Mouse (Mus musculus) adipocyte (in vitro differentiated cells): ENCODE measurements around the gene Echdc1.
A peak's percentile ranks its signal among the peaks of the same experiment; 100 is the strongest.
"Not testable (repeated sequence)": the region's sequence is repeated elsewhere in the genome, so short reads cannot be mapped to it uniquely, and the experiment has no call there.

Experiments
- DNase-seq: peaks from one replicate; pipeline ENCODE4 v3.0.0-alpha.2; 2016; ENCODE audit warnings: low spot score

Echdc1 gene

DNA sequence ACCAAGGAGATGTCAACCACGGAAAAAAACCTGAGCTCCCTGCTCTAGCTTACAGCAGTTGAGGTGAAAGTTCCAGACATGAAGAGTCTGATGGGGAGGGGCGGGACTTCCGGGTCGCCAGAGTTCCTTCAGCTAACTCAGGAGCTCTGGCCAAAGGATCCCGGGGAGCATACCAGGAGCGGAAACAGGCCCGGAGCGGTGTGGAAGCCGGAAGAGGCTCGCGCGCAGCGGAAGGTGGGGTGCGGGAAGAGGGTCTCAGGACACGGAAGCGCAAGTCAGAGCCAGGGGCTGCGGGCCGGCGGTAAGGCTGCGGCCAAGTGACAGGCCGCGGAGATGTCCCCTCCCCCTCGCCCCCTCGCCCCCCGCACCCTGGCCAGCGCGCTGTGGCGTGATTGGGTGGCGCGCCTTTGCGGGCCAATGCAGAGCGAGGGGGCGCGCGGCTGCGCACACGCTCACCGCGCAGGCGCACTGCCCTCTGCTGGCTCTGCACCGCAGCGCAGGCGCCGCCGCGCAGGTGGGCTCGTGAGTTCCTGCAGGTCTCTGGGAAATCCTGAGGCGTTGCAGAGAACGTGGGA, at the start of gene Echdc1:
Gene Echdc1 (plus strand): TSS at position 103 of the 575 bp plus-strand sequence.
- DNase-seq = peak; percentile 95

DNA sequence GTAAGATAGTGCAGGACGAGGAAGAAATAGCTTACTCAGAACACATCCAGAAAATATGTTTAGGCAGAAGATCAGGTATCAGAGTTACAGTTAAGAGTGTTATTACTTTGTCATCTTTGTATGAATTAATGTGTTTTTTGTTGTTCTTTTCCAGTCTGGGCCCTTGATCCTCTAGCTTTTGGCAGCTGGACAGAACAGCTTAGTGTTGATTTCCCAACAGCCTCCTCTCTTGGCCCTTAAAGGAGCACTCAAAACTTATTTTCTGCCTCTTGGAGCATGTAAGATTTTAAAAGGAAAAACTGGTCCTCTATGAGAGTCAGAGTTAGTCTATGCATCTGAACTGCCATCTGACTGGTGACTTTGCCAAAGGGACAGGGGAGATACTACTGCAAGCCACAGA, 31.2 kb upstream of the Echdc1 start:
- DNase-seq = peak; percentile 87

DNA sequence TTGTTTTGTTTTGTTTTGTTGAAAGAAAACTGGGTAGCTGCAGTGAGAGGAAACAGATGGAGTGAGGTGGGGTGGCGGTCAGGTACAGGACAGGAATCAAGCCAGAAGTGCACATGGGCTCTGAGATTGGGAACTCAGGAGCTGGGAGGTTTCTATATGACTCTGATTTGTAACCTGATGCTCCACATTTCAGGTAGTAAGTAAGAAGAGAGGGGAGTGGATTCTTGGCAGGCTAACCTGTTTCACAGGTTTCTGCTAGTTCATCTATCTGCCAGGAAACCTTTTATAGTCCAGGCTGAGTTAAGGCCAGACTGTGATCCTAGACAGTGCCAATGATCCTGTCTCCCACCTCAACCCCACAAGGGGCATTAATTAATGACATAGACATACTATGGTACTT, 27.2 kb upstream of the Echdc1 start:
- DNase-seq = no peak

DNA sequence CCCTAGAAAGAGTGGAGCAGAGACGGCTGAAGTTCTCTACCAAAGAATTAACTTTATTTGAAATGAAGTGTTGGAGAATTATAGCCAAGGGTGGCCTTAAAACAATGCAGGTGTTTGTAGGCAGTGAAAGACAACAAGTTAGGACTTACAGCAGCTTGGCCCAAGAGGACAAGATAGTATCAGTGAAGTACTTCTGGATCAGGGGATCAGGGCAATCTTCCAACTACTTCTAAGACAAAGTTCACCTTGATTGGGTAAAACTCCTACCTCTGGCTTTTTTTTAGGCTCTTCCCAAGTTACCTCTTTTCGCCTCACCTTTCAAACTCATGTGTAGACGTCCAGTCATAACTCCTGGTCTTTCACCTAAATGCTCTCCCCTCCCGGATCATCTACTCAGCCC, 10.7 kb upstream of the Echdc1 start:
- no peak for DNase-seq

DNA sequence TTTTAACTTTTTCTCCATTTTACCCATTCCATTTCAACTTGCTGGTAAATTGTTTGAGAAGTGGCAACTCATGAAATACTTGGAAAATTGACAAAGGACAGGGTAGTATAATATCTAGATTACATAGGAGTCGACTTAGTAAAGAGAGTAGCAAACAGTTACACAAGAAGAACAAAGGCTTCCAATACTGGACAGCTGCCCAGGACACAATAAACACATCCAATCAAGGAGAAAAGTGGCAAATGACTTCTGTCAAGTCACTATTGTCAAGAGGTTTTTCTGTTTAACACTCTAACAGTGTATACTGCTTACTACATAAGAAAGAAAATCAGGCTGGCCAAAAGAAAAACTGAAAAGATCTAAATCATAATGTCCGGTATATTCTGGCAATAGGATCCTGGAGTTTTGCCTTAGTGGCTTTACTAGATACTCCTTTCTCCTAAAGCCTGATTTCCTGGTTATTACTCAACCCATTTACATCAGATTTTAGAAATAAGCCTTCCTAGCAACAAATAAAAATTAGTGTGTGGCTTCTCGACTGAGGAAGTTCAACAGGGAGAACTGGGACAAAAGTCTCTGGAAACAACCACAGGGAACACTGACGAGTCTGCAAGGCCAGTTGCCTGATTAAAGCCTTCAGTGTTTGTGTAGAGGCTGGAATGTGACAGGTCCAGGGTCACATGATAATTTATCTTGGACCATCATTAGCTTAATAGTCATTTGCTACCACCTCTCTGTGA, 1.3 kb upstream of the Echdc1 start:
- DNase-seq = peak; percentile 81

DNA sequence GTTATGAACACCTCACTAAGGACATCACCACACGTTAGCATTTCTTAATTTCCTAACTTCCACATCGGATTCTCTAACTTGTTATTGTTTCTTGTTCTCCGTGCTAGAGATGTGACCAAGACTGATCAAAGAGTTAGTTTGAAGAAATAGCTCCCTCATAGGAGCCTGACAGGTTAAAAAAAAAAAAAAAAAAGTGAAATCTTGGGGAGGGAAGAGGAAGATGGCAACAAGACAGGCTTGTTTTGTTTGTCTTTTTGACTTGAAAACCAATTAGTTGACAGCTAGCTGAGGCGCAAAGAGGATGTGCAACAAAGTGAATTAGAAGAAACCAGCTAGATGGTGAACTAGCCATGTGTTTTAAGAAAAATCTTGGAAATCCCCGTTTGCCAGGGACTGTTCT, 939 bp downstream of the Echdc1 start:
- DNase-seq = peak; percentile 21

DNA sequence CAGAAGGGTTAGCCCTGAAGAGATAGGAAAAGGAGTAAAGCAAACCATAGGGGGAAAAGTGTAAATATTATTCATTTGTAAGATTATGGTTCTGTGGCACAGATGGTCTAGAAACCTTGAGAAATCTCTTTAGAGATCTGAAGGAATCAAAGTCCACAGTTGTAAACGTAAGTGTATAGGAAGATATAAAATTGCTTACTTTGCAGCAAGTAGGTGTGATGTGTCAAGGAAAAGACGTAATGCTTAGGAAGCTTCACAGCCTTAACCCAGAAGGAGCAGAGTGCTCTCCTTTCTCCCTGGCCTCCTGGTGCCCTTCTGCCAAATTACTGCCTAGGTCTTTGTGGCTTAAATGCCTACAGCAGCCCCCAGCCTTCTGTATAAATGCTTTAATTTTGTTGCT, 11.9 kb downstream of the Echdc1 start:
- DNase-seq = no peak

DNA sequence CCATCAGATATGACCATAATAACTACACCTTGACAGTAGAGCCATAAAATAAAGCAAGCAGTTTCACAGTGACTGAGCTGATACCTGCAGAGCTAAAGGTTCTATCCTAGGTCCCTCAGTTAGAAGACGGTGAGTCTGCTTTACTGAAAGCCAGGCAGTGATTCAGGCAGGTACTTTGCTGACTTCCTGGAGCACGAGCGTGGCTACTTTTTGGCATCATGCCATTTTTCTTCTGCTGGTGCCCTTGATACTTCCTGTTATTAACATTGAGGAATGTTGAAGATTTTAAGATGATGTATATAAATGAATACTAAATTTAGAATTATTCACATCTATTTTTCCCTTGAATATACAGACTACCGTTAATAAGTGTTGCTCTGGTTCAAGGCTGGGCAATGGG, 20.9 kb downstream of the Echdc1 start:
- DNase-seq = no peak

DNA sequence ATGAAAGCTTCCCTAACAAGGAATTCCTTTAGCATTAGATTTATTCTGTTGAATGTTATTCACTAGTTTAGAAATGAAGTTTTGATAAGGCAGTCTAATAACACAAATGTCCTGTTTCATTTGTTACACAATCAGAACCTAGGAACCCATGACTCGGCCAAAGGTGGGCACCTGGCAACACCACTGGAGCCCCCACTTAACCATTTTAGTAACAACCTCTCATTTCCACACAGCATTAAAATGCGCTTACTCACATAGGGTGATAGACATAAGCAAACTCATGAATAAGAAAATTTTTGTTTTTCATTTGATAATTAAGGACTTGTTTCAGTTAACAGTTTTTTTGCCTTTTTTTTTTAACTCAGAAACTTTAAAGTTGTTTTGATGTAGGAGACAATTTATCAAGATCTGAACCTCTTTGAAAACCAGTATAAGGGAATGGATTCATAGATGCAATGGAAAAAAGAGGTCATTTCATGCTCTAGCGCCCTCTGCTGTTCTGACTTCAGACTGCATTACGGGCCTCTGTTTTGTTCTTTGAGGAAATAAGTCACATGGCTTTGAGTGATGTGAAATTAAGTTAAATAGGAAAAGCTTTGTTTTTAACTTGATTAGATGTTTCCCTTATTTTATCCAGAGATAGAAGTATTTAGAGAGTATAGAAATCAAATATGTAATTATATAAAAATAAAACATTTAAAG, 25.5 kb downstream of the Echdc1 start:
- DNase-seq = peak; percentile 89

DNA sequence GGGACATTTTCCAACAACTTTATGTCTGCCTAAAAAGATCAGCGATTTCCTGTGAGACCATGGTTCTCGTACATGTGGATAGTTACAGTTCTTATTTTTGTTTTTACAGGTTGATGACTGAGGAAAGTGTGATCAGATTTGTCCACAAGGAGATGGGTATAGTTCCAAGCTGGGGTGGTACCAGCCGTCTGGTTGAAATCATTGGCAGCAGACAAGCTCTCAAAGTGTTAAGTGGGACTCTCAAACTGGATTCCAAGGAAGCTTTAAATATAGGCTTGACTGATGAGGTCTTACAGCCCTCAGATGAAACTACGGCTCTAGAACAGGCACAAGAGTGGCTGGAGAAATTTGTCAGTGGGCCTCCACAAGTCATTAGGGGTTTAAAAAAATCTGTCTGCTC, 31.3 kb downstream of the Echdc1 start:
- DNase-seq = no peak

DNA sequence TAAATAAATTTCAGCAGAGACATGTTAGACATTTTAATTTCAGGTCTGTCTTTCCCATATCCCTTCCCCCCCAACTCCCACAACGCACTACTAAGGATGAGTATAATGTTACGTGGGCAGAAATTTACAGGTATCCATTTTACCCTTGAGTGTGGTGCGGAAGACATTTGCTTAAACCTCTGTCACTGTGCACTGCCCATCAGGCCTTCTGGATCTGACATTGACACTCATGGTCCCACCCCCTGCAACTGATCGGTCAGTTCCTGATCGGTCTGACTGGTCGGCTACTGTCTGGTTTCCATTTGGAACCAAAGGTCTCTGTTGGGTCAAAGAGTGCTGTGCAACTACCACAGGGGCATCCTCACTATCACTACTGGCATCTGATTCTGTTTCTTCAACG, 33.7 kb downstream of the Echdc1 start:
- no peak for DNase-seq

DNA sequence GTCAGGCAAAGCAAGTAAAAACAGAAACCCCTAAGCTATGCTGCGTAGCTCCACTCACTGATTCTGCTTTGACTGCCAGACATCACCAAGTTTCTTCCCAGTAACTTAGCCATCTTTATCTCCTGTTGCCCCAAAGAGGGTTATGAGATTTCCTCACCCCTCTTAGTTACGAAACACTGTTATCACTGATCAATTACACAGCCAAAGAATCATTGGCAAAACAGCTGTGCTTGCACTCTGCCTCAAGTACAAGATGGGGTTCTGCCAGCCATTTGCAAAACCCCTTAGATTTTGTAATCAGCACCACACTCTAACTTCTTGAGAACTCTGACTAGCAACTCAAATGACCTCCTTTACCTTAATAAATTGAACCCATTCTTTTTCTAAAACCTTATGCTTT, 38.5 kb downstream of the Echdc1 start:
- DNase-seq = peak; percentile 24

DNA sequence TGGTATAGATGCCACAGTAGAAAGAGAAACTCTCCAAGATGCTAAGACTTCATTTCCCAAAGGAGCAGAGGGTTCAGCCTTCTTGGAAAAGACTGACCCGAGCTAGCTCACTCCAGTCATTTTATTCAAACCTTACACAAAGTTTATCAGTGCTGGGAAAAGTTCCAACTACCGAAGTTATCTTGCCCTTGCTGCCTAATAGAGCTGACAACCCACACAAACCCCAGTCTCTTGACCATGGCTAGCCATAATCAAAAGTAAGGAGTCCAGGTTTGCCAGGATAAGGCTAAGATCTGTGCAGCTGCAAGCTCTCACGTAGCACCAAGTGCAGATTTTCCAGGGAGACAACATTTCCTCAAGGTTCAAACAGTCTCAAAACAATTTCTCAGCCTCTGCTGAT, 39.6 kb downstream of the Echdc1 start:
- DNase-seq = peak; percentile 29

DNA sequence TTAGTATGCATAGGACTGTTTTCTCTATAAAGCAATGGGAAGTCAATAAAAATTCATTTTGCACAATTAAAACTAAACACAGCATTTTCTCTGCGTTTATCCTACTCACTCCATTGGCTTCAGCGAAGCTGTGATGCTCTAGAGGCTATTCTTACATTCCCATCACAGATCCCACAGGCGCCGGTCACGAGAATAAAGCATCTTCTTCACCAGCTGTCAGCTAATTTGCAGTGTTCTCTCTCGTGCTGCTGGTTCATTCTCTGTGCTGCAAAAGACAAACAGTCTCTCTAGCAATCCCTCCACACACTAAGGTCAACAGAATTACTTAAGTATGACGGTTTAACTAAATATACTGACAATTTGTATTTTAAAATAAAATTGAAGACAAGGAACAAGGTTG, 41.2 kb downstream of the Echdc1 start:
- DNase-seq = no peak

DNA sequence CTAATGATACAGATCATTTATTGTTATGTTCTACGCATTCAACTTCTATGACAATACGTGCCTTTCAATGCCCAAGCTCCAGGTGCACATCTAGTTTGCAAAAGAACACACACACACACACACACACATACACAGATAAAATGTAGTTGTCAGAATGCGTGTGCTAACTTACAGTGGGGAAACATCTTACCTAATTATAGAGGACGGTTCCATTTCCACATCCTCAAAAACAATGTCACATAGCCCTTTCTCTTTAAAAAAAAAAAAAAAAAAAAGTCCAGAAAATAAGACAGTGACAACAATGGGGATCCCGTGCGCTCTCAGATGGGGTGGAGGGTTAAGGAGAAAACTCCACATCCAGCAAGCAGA, 48.1 kb downstream of the Echdc1 start:
- DNase-seq = no peak

DNA sequence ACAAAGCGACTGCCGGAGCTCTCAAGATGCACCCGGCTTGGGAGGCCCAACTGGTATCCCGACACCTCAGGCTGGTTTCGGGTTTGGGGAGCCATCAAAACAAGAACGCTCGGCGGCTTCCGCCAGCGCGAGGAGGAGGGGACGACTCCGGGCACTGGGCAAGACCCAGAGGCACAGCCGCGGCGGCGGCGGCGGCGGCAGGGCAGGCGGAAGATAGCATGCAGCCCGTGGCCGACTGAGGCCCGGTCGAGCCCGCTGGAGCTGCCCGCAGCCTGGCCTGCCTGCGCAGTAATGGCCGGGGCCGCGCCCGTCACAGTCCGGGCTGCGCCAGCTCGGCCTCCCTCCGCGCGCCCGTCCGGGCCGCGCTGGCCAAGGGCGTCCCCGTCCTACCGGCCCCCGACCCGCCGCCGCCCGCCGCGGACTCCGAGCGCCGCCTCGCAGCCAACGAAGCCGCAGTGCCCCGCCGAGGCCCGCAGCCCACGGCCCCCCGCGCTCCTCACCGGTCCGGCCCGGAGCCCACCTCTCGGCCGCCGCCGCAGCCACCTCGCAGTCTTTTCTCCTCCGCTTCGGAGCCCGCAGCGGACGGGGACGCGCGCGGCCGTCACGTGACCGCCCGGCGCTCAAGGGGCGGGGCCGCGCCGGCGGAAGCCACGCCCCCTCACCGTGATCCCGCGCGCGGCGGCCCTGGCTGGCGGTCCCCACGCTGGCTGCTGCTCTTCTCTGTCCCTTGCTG, 48.7 kb downstream of the Echdc1 start:
- peak; percentile 78 for DNase-seq

DNA sequence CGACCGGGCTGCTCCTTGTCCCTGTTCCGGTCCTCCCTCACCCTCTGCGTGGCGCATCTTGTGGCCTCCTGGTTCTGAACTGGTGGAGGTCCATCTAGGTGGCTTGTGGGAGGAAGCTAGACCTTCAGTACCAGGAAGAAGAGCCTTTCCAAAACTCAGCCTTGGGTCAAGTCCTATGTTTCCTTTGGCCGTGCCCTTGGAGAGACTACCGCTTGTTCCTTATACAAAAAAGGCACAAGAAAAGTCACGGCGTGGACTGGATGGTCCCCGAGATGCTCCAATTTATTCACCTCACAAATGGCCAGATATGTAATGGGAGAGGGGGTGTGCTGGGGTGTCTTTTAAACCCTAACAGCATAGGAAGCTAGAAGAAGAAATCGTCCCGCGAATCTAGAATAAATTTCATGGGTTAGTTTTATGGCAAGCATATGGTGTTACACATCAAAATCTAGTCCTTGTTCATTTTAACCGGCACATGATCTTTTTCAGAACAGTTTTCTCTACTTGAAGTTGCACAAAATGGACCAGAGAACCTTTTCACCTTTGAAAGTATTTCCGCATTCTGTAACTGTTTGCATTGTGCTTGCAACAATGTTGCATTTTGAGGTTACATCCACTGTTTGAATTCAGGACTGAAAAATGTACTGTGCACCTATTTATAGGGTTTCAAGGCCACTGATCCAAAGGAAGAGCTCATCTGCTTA, 49.4 kb downstream of the Echdc1 start, which contains the start of gene Rnf146:
Gene Rnf146 (minus strand): TSS at position 246 of the 704 bp plus-strand sequence.
- DNase-seq = no peak

DNA sequence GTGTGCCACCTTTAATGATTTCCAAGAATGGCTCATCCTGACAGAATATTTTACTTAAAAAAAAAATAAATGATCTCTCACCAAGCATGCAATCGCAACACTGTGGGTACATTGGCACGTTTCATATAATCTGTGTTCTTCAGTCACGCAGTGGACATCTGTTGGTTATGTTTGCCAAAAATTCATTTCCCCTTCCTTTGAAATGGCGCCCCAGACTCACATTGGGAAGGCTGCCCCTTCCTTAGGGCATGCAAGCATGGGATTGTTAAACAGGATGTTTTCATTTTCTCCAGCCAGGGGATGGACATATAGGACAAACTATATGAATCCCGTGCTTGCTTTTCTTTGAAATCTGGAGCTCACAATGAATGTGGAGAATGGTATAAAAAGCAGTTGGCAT, 61.1 kb downstream of the Echdc1 start:
- DNase-seq = no peak

DNA sequence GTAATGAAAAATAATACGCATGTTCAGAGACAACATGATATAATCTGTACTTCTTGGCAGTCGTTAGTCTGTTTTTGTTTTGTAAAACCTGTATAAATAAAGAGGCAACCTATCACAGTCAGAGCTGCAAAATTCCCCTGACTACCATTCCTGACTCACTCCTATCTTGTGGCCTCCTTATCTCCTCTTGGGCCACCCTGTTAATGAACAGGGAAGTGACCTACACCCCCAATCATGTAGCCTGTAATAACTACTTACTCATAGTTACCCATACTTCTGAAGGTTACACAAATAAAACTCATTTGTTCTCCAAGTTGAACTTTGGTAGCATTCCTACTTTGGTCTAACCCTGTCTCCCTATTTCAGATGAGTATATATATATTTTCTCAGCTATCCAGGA, 68.6 kb downstream of the Echdc1 start:
- no peak for DNase-seq

DNA sequence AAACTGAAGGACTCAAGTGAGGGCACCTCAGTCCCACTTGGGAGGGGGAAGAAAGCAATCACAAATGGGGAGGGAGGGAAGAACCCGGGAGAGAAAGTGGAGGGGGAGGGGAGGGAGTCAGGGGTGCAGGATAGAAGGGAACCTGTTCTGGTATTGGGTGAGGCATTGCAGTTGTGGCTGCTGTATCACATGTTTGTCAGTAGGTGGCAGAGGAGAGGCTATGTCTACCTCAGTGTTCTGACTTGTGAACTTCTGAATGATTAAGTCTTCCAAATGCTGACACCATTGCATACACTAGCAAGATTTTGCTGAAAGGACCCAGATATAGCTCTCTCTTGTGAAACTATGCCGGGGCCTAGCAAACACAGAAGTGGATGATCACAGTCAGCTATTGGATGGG, 81.9 kb downstream of the Echdc1 start:
- not testable (repeated sequence) for DNase-seq
